Mouse (Mus musculus): ENCODE measurements around the gene Slc6a12.

The Slc6a12 gene

GRCm38 (mm10) chr6:121412558-121413297, 69.9 kb downstream of the Slc6a12 start:
- DNase-seq (ENCODE audit: low spot score) = no peak
